Mouse (Mus musculus) layer of hippocampus, adult 11-12 months (tissue): Measurements from ENCODE around the gene Pigf.
A peak's percentile ranks its signal among the peaks of the same experiment; 100 is the strongest.

Experiments used
- DNase-seq: peaks from one replicate; pipeline ENCODE4 v3.0.0; 2022; ENCODE audit warnings: low spot score

The Pigf gene

DNA sequence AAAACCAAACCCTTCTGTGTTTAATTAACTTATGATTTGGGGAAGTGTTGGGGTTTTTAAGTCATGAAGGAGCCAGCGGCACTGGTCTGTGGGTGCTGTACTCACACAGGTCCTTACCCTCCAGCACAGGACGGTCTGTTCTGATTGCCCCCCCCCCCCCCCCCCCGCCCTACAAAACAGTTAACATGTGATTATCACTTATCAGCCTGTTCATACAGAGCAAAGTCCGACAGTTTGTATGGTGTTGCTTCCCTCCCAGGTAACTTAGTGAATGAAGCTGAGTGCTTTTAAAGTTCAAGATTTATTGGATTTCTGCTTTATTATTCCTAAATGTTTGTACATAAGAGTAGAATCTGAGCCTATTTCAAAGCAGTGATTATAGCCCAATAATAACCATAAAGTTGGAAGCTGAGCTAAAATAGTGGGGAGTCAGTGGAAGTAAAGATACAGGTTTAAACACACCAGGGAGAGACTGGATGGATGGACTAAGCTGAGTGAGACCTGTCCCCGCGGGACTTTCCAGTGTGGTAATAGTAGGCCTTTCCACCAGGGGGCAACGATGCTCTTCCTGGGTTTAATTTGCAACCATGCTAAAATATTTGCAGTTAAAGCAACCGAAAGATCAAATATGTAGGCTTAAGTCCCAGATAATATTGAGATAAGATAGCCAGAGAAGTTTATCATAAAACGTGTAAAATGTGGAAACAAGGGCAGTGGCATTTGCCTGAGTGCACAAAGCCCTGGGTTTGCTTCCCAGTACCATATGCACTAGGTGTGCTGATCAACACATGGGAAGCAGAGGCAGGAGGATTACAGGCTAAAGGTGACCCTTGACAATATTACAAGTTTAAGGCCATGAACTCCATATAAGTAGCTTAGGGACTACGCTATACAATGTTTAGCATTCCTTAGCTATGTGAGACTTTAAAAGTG lies 11.2 kb upstream of the Pigf start:
- DNase-seq: no peak

DNA sequence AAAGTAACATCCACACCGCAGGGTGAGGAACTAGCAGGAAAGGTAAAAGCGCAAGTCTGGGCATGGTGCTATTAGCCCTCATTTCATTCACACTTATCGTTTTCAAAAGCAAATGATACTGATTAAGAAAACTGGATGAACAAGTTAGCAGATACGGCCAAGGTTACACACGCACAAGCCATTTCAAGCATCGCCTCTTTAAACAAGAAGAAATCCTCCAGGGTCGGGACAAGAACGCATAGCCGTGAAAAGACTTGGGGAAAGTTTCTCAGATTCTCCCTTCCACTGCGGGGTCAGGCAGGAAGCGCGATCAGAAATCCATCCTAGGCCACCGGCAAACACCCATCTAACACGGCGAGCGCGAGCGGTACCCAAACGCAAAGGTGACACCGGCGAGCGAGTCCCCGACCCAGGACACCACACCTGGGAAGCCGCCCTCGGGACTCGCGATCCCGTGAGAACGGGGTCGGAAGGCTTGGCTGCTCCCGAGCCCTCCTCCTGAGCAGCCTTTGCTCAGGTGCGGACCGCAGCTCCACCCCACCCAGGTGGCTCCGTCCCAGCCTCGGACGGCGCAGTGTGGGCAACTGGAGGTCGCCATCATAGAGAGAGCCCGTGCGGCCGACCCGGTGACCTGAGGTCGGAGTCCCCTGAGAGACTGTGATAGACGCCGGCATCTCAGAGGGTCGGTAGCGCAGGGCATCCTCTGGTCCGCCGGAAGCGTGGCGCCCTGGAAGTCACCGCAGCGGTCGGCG lies 539 bp downstream of the Pigf start:
- no peak for DNase-seq

DNA sequence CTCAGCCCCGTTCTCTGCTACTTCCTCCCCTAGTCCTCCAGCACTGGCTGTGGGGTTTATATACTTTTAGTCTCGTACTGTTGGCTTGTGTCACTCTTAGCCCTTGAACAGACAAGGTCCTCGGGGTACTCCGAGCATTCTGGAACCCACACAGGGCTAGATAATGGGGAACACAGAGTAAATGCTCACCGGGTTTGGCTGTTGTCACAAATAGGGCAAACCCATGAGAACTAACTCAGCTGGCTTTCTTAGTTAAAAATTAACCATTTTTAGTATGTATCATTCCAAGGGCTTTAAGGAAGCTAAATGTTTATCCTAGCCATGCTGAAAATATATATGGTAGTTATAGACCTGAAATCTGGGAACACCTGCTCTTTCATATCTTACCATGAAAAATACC lies 5.5 kb downstream of the Pigf start:
- DNase-seq: no peak

DNA sequence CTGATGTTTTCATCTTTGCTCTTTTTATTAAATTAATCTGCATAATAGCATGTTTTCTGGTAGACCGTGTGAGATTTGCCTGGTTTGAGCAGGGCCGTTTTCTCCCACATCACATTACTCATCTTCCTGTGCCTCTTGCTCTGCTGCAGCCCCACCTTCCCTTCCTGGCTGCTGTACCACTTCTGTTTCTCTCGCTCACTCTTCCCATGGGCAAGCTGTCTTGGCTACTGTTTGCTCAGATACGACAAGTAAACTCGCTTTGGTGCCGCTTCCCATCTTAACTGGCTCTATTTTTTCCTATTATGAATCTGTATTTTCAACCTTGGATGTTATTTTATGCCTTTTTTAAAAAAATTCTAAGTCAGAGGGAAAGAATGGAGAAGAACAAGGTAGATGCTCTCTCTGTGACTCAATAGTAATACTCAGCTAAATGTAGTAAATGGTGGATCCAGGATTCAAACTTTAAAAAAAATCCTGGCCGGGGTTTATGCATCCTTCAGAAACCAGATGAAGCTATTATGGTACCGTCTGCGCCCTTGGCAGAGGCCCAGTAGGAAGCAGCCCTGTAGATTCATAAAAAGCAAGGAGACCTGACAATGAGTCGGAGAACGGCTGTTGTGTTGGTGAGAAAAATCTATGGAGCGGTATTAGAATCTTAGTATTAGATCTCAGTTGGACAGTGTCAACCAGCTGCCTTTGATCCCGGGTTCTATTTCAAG lies 13.7 kb downstream of the Pigf start:
- DNase-seq: peak; percentile 80

DNA sequence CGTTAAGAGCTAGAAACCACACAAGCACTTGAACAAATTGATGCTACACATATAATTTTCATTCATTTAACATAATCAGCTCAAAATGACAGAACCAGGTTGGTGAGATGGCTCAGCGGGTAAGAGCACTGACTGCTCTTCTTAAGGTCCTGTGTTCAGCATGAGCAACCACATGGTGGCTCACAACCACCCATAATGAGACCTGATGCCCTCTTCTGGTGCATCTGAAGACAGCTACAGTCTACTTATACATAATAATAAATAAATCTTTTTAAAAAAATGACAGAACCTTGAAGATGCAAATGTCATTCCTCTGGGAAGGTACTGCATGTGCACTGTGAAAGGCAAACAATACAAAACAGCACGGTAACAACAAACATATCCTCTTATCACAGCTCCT lies 16.3 kb downstream of the Pigf start:
- DNase-seq: no peak

DNA sequence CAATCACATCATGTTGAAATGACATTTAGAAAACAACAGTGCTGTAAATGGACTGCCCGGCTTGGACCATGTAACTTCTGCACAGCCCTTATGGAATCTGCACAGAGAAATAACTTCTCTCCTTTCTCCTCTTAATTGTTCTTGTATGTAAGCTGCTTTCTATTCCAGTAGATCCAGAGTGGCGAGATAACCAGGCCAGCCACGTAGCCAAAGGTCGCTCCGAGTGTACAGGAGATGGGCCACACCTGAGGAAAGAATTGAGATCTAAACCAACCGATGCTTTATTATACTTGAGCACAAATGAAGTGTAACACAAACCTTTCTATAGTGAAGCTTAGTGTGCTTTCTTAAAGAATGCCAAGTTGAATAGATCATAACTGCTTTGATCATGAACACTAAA lies 27.9 kb downstream of the Pigf start:
- DNase-seq: no peak

DNA sequence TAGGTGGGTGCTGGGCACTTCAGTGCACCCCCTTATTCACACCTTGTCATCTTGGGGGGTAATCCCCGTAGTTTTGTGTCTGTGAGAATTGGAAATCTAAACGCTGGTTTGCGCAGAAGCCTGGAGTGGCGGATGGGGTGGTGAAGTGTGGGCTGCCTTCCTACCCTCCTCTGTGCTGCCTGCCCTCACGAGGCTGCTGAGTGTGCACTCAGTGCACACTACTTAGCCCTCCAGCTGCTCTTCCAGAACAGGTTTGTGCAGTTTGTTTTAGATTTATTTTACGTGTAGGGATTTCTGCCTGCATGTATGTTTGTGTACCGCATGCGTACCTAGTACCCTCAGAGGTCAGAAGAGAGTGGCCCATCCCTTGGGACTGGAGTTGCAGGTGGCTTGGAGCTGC lies 33.9 kb downstream of the Pigf start:
- DNase-seq: no peak

DNA sequence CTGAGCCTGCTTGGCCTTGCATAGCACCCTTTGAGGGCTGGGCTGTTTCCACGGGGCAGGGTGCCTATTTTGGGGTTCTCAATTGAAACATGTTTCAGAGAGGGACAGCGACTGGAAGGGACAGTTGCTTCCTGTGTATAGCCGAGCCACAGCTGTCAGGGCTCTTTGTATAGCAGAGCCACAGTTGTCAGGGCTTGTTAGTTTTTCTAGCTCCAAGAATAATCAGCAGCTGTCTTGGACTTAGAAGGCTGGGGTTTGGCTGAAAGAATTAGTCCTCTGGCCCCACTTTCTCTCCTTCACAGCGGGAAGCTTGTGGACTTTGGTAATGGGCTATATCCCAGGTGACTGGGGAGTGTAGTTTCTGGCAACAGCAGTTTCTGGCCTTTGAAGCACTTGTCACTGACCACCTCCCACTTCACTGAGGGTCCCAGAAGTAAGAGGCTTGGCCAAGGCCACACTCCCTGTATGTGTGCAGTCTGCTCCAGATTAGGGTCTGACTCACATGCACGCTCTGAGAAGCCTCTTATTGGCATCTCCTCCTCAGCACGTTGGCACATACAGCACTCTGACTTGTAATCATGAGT lies 36.5 kb downstream of the Pigf start:
- no peak for DNase-seq

DNA sequence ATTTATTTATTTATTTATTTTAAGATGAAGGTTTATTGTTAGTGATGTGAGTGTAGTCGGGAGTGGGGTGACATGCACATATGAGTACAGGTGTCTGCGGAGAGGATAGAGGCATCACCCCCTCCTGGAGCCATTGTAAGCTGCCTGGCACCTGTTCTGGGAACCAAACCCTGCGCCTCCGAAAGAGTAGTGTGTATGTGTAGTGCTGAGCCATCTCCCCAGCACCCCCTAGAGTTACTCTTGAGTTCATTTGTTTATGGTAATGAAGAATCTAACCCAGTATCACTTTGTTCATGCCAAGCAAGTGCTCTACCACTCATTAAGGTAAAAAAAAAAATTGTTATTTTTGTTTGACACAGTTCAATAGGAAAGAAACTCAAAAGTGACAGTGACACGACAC lies 37.0 kb downstream of the Pigf start:
- DNase-seq: no peak

DNA sequence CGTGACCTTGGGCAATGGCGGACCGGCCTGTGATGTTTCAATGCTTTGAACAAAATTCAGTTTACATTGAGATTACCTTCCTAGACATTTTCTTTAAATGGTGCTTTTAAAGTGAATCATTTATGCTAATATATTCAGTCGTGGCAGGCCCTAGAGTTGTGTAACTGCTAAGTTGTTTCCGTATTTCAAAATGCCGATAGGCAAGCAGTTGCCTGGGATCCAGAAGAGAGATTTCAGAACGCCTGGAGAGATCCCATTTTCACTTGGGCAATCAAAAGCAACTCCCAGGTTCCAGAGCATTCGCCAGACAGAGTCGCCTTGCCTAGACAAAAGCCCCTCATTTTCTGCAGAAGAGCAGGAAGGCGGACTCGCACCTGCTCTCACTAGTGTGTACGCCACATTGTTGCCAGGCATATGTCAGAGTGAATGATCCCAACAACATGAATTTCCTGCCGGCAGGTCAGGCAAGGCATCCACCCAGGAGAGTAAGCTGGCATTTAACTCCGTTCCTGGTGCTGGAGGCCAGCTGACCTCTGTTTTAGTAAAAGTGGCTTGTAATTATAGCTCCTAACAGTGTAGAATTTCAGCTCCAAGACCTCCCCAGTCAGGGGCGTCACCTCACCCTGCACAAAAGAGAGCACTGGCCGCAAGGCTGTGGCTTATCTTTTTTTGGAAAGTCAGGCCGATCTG lies 38.6 kb downstream of the Pigf start:
- no peak for DNase-seq

DNA sequence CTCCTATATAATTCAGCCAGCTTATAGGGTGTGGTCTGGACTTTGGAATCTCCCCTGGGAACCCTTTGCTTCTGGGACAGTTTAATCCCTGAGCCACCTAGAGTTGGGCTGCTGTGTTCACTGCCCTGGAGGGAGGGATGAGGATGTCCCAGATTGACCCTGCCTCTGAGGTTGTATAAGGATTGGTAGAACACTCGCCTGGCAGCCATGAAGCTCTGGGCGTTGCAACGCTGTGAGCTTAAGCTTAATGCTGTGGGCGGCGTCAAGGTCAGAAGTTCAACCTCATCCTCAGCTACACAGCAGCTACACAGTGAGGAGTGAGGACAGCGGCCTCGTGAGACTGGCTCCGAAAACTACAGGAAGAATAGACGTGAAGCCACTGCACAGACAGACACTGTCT lies 42.7 kb downstream of the Pigf start:
- DNase-seq: no peak

DNA sequence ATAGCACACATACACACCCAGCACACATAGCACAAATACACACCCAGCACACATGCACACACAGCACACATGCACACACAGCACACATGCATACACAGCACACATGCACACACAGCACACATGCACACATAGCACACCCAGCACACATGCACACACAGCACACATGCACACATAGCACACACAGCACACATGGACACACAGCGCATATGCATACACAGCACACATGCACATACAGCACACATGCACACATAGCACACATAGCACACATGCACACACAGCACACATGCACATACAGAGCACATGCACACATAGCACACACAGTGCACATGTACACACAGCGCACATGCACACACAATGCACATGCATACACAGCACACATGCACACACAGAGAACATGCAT lies 43.5 kb downstream of the Pigf start:
- DNase-seq: no peak

DNA sequence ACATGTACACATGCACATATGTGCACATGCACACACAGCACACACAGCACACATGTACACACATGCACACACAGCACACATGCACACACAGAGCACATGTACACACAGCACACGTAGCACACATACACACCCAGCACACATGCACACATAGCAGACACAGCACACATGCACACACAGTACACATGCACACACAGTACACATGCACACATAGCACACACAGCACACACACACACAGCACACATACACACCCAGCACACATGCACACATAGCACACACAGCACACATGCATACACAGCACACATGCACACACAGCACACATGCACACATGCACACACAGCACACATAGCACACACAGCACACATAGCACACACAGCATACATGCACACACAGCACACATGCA lies 44.0 kb downstream of the Pigf start:
- DNase-seq: no peak

DNA sequence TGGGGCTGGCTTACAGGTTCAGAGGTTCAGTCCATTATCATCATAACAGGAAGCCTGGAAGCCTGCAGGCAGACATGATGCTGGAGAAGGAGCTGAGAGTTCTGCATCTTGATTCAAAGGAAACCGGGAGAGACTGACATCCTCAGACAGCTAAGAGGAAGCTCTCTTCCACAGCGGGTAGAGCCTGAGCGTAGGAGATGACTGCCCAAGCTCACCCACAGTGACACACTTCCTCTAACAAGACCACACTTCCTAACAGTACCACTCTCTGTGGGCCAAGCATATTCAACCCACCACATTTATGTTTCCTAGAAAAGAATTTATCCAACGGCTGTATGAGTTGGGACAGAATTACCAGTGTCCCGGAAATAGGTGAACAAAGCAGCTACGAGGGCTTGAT lies 46.7 kb downstream of the Pigf start:
- no peak for DNase-seq

DNA sequence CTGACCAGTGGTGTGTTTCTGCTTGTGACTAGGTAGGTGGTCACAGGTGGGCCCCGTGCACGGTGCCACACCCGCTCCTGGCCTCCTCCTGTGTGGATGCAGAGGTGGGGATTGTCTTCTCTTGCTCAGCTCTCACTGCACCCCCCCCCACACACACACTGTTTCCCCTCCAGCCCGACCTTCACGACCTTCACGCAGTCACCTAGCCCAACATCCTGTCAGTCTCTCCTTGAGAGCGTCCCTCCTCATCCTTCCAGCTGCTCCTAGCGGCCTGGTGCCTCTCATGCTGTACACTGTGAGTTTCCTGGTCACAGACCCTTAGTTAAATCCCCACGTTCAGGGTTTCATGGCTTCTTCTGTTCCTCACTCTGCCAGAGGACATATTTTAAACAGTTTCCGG lies 48.8 kb downstream of the Pigf start:
- no peak for DNase-seq

DNA sequence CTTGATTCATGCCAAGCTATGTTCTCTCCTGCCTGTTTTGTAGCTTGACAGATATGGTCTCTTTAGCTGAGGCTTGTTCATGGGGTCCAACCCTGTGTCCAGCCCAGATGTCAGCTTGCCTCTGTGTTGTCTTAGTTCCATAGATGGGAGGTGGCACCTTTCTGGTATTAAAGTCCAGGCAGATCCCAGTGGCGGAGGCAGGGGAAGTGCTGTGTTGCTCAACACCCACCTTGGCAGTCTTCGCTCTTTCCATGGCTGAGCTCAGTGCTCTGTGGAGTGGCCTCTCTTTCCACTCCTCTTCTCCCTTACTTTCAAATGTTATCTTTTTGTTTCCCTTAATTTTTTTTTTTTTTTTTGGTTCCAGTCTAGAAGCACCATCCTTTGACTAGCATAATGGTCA lies 52.1 kb downstream of the Pigf start:
- DNase-seq: no peak

DNA sequence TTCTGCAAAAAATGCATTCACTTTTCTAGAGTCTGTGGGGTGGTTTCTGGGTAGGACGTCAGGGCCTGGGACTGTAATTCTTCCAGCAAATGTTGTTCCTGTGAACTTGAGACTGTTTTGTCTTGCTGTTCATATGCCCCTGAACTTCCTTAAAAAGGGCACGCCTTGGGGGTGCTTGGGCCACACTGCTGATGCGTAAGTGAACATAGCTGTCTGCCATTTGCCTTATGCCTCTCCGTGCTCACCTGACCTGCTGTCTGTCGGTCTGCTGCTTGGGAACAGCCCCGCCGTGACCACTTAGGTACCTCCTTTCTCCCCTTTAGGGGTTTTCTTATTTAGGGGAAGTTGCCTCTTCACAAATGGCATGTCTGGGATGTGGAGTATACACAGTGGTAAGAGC lies 53.3 kb downstream of the Pigf start:
- no peak for DNase-seq

DNA sequence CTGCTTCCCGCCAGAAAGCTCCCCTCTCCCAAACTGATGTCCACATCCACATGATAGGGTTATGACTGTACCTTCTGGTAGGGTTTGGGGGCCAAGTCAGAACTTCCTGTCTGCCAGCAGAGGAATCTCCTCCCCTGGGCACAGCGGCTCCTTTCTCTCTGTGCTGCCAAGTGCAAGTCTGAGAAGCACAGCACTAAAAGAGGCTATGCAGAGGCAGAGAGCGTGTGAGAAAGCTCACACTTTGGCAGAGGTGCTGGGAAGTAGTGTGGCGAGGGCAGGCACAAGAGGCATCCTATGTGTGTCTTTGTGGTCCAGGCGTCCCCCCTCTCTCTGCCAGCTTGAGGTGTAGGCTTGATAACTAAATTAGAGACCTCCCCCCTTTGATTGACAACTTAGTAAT lies 54.2 kb downstream of the Pigf start:
- no peak for DNase-seq

DNA sequence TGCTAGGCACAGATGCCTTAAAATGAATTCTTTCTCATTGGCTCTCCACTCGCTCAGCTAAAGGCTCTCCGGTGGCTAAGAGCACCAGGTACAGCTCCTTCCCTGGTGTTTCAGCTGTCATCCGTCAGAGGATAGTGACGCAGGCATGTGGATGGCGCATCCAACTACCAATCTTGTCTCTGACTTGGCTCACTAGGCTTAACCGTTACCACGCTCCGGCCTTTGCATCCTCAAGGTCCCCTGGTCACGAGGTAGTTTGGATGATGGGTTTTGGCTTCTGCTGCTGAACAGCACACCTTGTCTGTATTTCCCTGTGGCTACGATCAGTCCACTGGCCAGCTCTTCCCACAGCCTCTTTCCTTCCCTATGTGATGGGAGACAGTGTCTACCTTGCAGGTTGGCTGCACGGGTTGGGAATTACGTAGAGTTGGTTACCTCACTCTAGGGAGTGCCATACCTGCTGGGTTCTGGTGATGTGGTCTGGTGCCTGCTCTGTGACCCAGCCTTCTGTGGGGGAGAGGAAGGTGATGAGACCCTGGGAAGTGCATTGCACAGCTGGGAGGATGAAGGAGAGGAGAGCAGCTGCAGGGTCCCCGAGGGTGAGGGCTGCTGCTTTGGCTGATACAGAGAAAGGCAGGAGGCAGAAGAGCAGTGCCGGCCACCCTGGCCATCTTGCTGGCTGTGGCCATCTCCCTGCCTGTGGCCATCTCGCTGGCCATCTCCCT lies 55.0 kb downstream of the Pigf start:
- no peak for DNase-seq

DNA sequence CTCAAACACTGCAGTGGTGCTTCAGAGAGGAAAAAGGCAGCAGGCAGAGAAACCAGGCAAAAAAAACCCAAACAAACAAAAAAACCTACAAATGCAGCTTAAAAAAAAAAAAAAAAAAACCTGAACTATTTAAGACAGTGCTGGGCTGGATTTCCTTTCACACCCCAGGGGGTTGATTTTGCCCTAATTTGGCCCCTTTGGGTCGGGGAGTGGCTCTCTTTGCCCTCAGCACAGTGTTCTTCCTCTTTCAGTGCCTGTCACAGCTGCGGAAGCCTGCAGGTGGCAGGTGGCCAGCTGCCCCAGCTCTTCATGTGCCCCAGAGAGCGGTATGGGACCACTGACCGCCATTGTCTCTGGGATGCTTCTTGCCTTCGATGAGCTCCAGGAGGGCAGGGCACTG lies 55.6 kb downstream of the Pigf start:
- no peak for DNase-seq

DNA sequence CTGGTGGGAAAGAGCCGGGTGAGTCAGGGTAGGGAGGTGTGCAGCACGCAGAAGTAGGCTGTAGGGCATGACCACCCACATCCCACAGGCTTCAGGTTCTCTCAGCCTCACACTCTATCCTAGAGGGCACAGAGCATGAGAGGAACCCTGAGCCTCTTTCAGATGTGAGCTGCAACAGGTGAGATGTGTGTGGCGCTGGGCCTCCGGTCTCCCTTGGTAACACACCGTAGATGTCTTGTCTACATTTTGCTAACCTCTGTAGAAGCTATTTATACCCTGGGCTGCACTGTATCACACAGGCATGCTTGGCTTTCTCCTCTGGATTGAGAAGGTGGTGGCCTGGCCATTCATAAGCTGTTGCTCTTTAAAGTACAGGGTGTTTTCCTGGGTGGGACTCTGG lies 56.6 kb downstream of the Pigf start:
- no peak for DNase-seq
